Mouse (Mus musculus): Measurements from ENCODE around the gene Nxn. TPM values are rescaled to one million over a fixed set of nuclear protein-coding genes. Genes with fewer than 3 reads are reported as not detected.
A peak's percentile ranks its signal among the peaks of the same experiment; 100 is the strongest.

The Nxn gene
- total RNA-seq, 2 experiments from 2014 or later: 42.0 to 49.3 TPM

GRCm38 (mm10) chr11:76376425-76376824 lies 22.5 kb downstream of the Nxn start:
- peak overlapping the region; percentile 88 for H3K27ac ChIP-seq
- intact Hi-C loops (cut with DNase I): no loop called here
- H3K4me3 ChIP-seq: no peak overlapping the region
- no peak for TF ChIP-seq CTCF (IDR thresholded peaks at IDR 0.05)
- DNase-seq: no peak

GRCm38 (mm10) chr11:76374491-76375185 lies 24.3 kb downstream of the Nxn start:
- TF ChIP-seq CTCF (IDR thresholded peaks at IDR 0.05): no peak
- intact Hi-C loops (cut with DNase I): no loop called here
- Histone ChIP-seq H3K27ac (peak overlapping the region; percentile 88), H3K4me3 (peak overlapping the region; percentile 47)
- DNase-seq: peak; percentile 85

DNA sequence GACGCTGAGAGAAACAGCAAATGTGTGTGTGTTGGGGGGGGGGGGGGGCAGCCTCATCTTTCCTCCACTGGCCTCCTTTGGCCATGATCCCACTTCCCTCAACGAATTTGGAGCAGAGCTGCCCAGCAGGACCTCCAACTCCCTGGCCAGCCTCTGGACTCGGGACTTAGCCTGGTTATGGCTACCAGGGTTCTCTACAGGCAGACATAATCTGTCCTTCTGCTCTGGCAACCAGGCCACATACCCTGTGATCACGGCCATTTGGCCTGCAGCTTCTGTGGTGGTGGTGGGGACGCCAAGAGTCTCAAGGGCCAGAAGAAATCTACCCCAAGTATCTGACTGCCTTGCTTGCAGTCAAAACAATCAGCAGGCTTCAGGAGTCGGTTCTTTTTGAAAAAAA lies 26.4 kb downstream of the Nxn start:
- intact Hi-C loops (cut with DNase I): no loop called here
- peak overlapping the region; percentile 88 for H3K27ac ChIP-seq
- no peak for TF ChIP-seq CTCF (IDR thresholded peaks at IDR 0.05)
- peak overlapping the region; percentile 43 for H3K4me3 ChIP-seq
- peak; percentile 72 for DNase-seq

GRCm38 (mm10) chr11:76372120-76372519 lies 26.8 kb downstream of the Nxn start:
- Histone ChIP-seq H3K27ac (peak overlapping the region; percentile 88), H3K4me3 (peak overlapping the region; percentile 43; the same call in 1 of the 2 replicates)
- intact Hi-C loops (cut with DNase I): no loop called here
- no peak for DNase-seq
- no peak for TF ChIP-seq CTCF (IDR thresholded peaks at IDR 0.05)

- no peak for TF ChIP-seq CTCF (IDR thresholded peaks at IDR 0.05)
- H3K27ac ChIP-seq: no peak overlapping the region; the same call in 1 of the 2 replicates
- H3K4me3 ChIP-seq: no peak overlapping the region
- DNase-seq: no peak
- intact Hi-C loops (cut with DNase I): no loop called here
Measured at GRCm38 (mm10) chr11:76370491-76370890, 28.4 kb downstream of the Nxn start.

- Histone ChIP-seq H3K27ac (no peak overlapping the region), H3K4me3 (no peak overlapping the region)
- TF ChIP-seq CTCF (IDR thresholded peaks at IDR 0.05): no peak
- intact Hi-C loops (cut with DNase I): loop anchor here (5.0 kb wide), 1 partner anchor 39 kb away; no protein-coding TSS in a partner anchor
- no peak for DNase-seq
Measured at GRCm38 (mm10) chr11:76366720-76367119, 32.2 kb downstream of the Nxn start.

DNA sequence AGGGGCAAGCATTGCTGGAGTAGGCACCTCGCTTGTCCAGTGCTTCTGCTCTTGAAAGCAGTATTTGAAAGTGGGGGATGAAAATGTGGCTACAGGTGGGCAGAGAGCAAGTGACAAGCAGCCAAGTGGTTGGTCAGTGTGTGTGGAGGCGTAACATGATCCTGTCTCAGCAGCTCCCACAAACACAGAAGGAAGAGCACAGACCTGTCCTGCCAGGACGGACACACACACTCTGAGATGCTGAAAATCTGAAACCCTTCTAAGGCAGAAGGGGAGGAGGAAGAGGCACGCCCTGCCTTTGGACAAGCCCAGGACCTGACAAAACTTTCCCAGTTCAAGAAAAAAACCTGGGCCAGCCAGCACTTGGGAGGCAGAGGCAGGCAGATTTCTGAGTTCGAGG lies 34.9 kb downstream of the Nxn start:
- peak overlapping the region; percentile 45 for H3K4me3 ChIP-seq
- TF ChIP-seq CTCF (IDR thresholded peaks at IDR 0.05): no peak
- DNase-seq: no peak
- intact Hi-C loops (cut with DNase I): loop anchor here (5.0 kb wide), 1 partner anchor 33 kb away; the partner anchor contains the start of gene Nxn
- peak overlapping the region; percentile 71 for H3K27ac ChIP-seq

DNA sequence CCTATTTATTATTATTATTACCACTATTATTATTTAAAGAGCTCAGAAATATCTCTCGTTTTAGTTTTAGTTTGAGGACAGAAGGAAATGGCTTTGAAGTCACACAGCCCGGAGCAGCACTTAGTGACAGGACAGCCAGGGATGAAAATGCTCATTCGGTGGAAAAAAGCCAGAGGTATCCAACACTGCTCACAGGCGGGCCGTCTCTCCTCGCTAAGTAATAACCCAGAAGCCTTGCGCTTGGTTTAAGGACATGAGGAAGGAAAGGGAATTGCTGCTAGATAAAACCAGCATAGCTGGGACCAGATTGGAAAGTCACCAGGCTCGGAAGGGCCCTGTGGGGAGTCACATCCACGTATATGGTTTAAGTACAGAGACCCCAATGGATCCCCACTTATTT lies 35.3 kb downstream of the Nxn start:
- peak; percentile 50 for DNase-seq
- Histone ChIP-seq H3K4me3 (peak overlapping the region; percentile 45), H3K27ac (peak overlapping the region; percentile 71)
- TF ChIP-seq CTCF (IDR thresholded peaks at IDR 0.05): peak; percentile 4; the same call in 1 of the 2 replicates
- intact Hi-C loops (cut with DNase I): loop anchor here (5.0 kb wide), 1 partner anchor 34 kb away; the partner anchor contains the start of gene Nxn

- intact Hi-C loops (cut with DNase I): loop anchor here (5.0 kb wide), 1 partner anchor 34 kb away; the partner anchor contains the start of gene Nxn
- H3K4me3 ChIP-seq: peak overlapping the region; percentile 45
- peak overlapping the region; percentile 71 for H3K27ac ChIP-seq
- DNase-seq: peak; percentile 28
- no peak for TF ChIP-seq CTCF (IDR thresholded peaks at IDR 0.05)
Measured at GRCm38 (mm10) chr11:76363178-76363577, 35.8 kb downstream of the Nxn start.

DNA sequence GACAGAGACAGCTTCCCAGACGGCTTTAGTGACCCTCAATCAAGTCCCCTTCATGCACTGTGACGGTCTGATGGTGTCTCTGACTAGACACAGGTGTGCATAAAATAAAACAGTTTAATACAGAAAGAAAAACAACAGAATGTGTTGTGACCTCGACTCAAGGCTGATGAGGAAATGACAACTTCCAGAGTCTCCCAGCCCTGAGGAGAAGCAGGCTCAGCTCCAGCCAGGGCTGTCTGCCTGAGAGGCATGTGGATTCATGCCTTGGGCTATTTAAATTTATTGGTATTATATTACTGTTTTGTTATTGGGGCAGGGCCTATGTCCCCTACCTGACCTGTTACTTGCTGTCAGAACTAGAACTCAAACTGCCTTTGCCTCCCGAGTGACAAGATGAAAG lies 37.5 kb downstream of the Nxn start:
- intact Hi-C loops (cut with DNase I): loop anchor here (5.0 kb wide), 1 partner anchor 36 kb away; the partner anchor contains the start of gene Nxn
- peak overlapping the region; percentile 70 for H3K27ac ChIP-seq
- no peak overlapping the region for H3K4me3 ChIP-seq
- TF ChIP-seq CTCF (IDR thresholded peaks at IDR 0.05): no peak
- no peak for DNase-seq

- no peak for TF ChIP-seq CTCF (IDR thresholded peaks at IDR 0.05)
- DNase-seq: no peak
- no peak overlapping the region for H3K4me3 ChIP-seq
- peak overlapping the region; percentile 63 for H3K27ac ChIP-seq
- intact Hi-C loops (cut with DNase I): loop anchor here (5.0 kb wide), 1 partner anchor 37 kb away; the partner anchor contains the start of gene Nxn
Measured at GRCm38 (mm10) chr11:76360255-76360654, 38.7 kb downstream of the Nxn start.

- peak; percentile 22 for DNase-seq
- Histone ChIP-seq H3K27ac (peak overlapping the region; percentile 65), H3K4me3 (no peak overlapping the region)
- TF ChIP-seq CTCF (IDR thresholded peaks at IDR 0.05): no peak
- intact Hi-C loops (cut with DNase I): no loop called here
Measured at GRCm38 (mm10) chr11:76358628-76359320, 40.2 kb downstream of the Nxn start.

GRCm38 (mm10) chr11:76357464-76357863 lies 41.5 kb downstream of the Nxn start:
- Histone ChIP-seq H3K4me3 (peak overlapping the region; percentile 6), H3K27ac (peak overlapping the region; percentile 65)
- no peak for TF ChIP-seq CTCF (IDR thresholded peaks at IDR 0.05)
- intact Hi-C loops (cut with DNase I): no loop called here
- DNase-seq: no peak

Data from gastrocnemius, adult 2 months (tissue).